Mouse (Mus musculus) MEL (cell line): ENCODE results near the gene Rab30. TPM values are rescaled to one million over a fixed set of nuclear protein-coding genes. Genes with fewer than 3 reads are reported as not detected.

Experiments
- DNase-seq: peaks from one replicate; pipeline ENCODE4 v3.0.0; 2011; ENCODE audit warnings: low read depth, low spot score
- H3K27ac ChIP-seq: 2 replicates; pipeline ENCODE4 v1.5.1; 2012; ENCODE audit warnings: low read depth, mild to moderate bottlenecking, control low read depth, low read length, moderate library complexity; ENCODE audit not compliant: control insufficient read depth
- H3K27me3 ChIP-seq, 2 experiments: fragments of 150-350 bp in 1 of 2; sonication (generic) in 1 of 2; 2 replicates each; pipeline ENCODE4 v1.6.1; 2012; ENCODE audit warnings: low read length in 2 of 2, mild to moderate bottlenecking in 2 of 2, improper control_type of control experiment in 1 of 2, moderate library complexity in 1 of 2; ENCODE audit not compliant: insufficient read depth in 2 of 2, control insufficient read depth in 1 of 2
- H3K36me3 ChIP-seq, 2 experiments: 2 replicates each; pipeline ENCODE4 v1.6.1; 2012 to 2014; ENCODE audit warnings: low read length in 2 of 2, improper control_type of control experiment in 1 of 2, inconsistent platforms in 1 of 2, mild to moderate bottlenecking in 1 of 2; ENCODE audit not compliant: insufficient read depth in 2 of 2, control insufficient read depth in 1 of 2
- H3K4me1 ChIP-seq, 2 experiments: fragments of 150-350 bp in 1 of 2; sonication (generic) in 1 of 2; 2 replicates each; pipeline ENCODE4 v1.6.1; 2012; ENCODE audit warnings: low read length in 2 of 2, improper control_type of control experiment in 1 of 2, mild to moderate bottlenecking in 1 of 2; ENCODE audit not compliant: insufficient read depth in 2 of 2, control insufficient read depth in 1 of 2
- H3K4me3 ChIP-seq, 2 experiments: fragments of 150-350 bp in 1 of 2; sonication (generic) in 1 of 2; 2 replicates each; pipeline ENCODE4 v1.5.1; 2012; ENCODE audit warnings: low read depth in 2 of 2, low read length in 2 of 2, mild to moderate bottlenecking in 2 of 2, moderate library complexity in 2 of 2, control low read depth in 1 of 2, improper control_type of control experiment in 1 of 2; ENCODE audit not compliant: control insufficient read depth in 1 of 2, insufficient read depth in 1 of 2
- H3K79me2 ChIP-seq: 2 replicates; pipeline ENCODE4 v1.6.1; 2012; ENCODE audit warnings: mild to moderate bottlenecking, low read length, moderate library complexity; ENCODE audit not compliant: control insufficient read depth, poor library complexity, insufficient read depth
- H3K9ac ChIP-seq: 2 replicates; pipeline ENCODE4 v1.6.1; 2012; ENCODE audit warnings: low read depth, mild to moderate bottlenecking, control low read depth, low read length, moderate library complexity; ENCODE audit not compliant: control insufficient read depth, poor library complexity, severe bottlenecking
- H3K9me3 ChIP-seq: fragments of 150-350 bp; sonication (generic); replicated peaks from 2 replicates; pipeline ENCODE4 v1.6.1; 2012; ENCODE audit warnings: mild to moderate bottlenecking, low read length, improper control_type of control experiment, moderate library complexity; ENCODE audit not compliant: insufficient read depth
- BHLHE40 ChIP-seq: IDR thresholded peaks from 2 replicates; pipeline ENCODE4 v1.6.1; 2012; ENCODE audit warnings: low read depth, mild to moderate bottlenecking, inconsistent platforms, low read length, improper control_type of control experiment, borderline replicate concordance
- CHD2 ChIP-seq: IDR thresholded peaks from 2 replicates; pipeline ENCODE4 v1.6.1; 2011; ENCODE audit warnings: low read length, improper control_type of control experiment
- CTCF ChIP-seq, 3 experiments: IDR thresholded peaks in 2 of 3; conservative IDR thresholded peaks in 1 of 3; 2 replicates each; pipeline ENCODE4 v1.5.1; 2011 to 2012; ENCODE audit warnings: low read length in 3 of 3, low read depth in 2 of 3, mild to moderate bottlenecking in 2 of 3, improper control_type of control experiment in 1 of 3, inconsistent platforms in 1 of 3, mixed read lengths in 1 of 3, moderate library complexity in 1 of 3; ENCODE audit not compliant: control insufficient read depth in 1 of 3, insufficient read depth in 1 of 3, poor library complexity in 1 of 3, severe bottlenecking in 1 of 3
- ELF1 ChIP-seq: IDR thresholded peaks from 2 replicates; pipeline ENCODE4 v1.6.1; 2014; ENCODE audit warnings: low read depth, mild to moderate bottlenecking, inconsistent platforms, low read length, improper control_type of control experiment, moderate library complexity
- HCFC1 ChIP-seq: IDR thresholded peaks from 2 replicates; pipeline ENCODE4 v1.6.1; 2012; ENCODE audit warnings: low read depth, mild to moderate bottlenecking, inconsistent platforms, low read length, improper control_type of control experiment, moderate library complexity
- JUND ChIP-seq: IDR thresholded peaks from 2 replicates; pipeline ENCODE4 v1.6.1; 2011; ENCODE audit warnings: low read depth, mild to moderate bottlenecking, improper control_type of control experiment, low read length
- MAX ChIP-seq: IDR thresholded peaks from 2 replicates; pipeline ENCODE4 v1.6.1; 2011; ENCODE audit warnings: low read length, improper control_type of control experiment
- MAZ ChIP-seq: IDR thresholded peaks from 2 replicates; pipeline ENCODE4 v1.6.1; 2012; ENCODE audit warnings: low read depth, mild to moderate bottlenecking, inconsistent platforms, low read length, improper control_type of control experiment
- MEF2A ChIP-seq: IDR thresholded peaks from 2 replicates; pipeline ENCODE4 v1.6.1; 2014; ENCODE audit warnings: low read depth, mild to moderate bottlenecking, inconsistent platforms, low read length, improper control_type of control experiment; ENCODE audit not compliant: poor library complexity, insufficient replicate concordance, severe bottlenecking; ENCODE audit errors: extremely low read depth
- MXI1 ChIP-seq: IDR thresholded peaks from 2 replicates; pipeline ENCODE4 v1.6.1; 2011; ENCODE audit warnings: mild to moderate bottlenecking, low read depth, low read length, improper control_type of control experiment
- MYB ChIP-seq: IDR thresholded peaks from 2 replicates; pipeline ENCODE4 v1.6.1; 2011; ENCODE audit warnings: mild to moderate bottlenecking, low read depth, low read length, improper control_type of control experiment
- MYC ChIP-seq: IDR thresholded peaks from 2 replicates; pipeline ENCODE4 v1.6.1; 2011; ENCODE audit warnings: low read depth, mild to moderate bottlenecking, low read length, improper control_type of control experiment, moderate library complexity
- NRF1 ChIP-seq: IDR thresholded peaks from 2 replicates; pipeline ENCODE4 v1.6.1; 2014; ENCODE audit warnings: low read depth, mild to moderate bottlenecking, inconsistent platforms, low read length, improper control_type of control experiment, moderate library complexity; ENCODE audit not compliant: poor library complexity, insufficient read depth, severe bottlenecking
- POLR2AphosphoS2 ChIP-seq: IDR thresholded peaks from 2 replicates; pipeline ENCODE4 v1.6.1; 2011; ENCODE audit warnings: low read length, improper control_type of control experiment
- POLR2AphosphoS5 ChIP-seq: IDR thresholded peaks from 2 replicates; pipeline ENCODE4 v1.6.1; 2012; ENCODE audit warnings: low read depth, borderline replicate concordance, mild to moderate bottlenecking, inconsistent platforms, low read length, moderate library complexity, mixed read lengths
- RAD21 ChIP-seq: IDR thresholded peaks from 2 replicates; pipeline ENCODE4 v1.6.1; 2011; ENCODE audit warnings: mild to moderate bottlenecking, low read depth, low read length, improper control_type of control experiment
- RCOR1 ChIP-seq: IDR thresholded peaks from 2 replicates; pipeline ENCODE4 v1.6.1; 2012; ENCODE audit warnings: low read depth, mild to moderate bottlenecking, inconsistent platforms, low read length, improper control_type of control experiment
- SIN3A ChIP-seq: IDR thresholded peaks from 2 replicates; pipeline ENCODE4 v1.6.1; 2012; ENCODE audit warnings: low read length, improper control_type of control experiment, inconsistent platforms
- SMC3 ChIP-seq: IDR thresholded peaks from 2 replicates; pipeline ENCODE4 v1.6.1; 2011; ENCODE audit warnings: low read depth, low read length, improper control_type of control experiment
- TCF12 ChIP-seq: IDR thresholded peaks from 2 replicates; pipeline ENCODE4 v1.6.1; 2014; ENCODE audit warnings: low read depth, mild to moderate bottlenecking, inconsistent platforms, low read length, improper control_type of control experiment, moderate library complexity
- ZC3H11A ChIP-seq: IDR thresholded peaks from 2 replicates; pipeline ENCODE4 v1.6.1; 2012; ENCODE audit warnings: low read depth, mild to moderate bottlenecking, inconsistent platforms, low read length, improper control_type of control experiment
- ZKSCAN1 ChIP-seq: IDR thresholded peaks from 2 replicates; pipeline ENCODE4 v1.6.1; 2012; ENCODE audit warnings: low read depth, mild to moderate bottlenecking, inconsistent platforms, low read length, improper control_type of control experiment, moderate library complexity
- polyA plus RNA-seq, 2 experiments: library from polyadenylated mRNA; stranded (reverse) in 1 of 2; unstranded in 1 of 2; fragments of >175 nt in 1 of 2; fragments of >200 nt in 1 of 2; gene quantifications; 2 replicates each; pipeline versions ENCODE4 v1.2.1 to v1.2.4; 2012; ENCODE audit warnings: low replicate concordance in 2 of 2, low read depth in 1 of 2; ENCODE audit not compliant: insufficient read length in 2 of 2, insufficient read depth in 1 of 2, missing spikeins in 1 of 2
- total RNA-seq: library from RNA; depleted of rRNA; stranded (reverse); fragments of 300-350 nt; gene quantifications from 2 replicates; pipeline ENCODE4 v1.2.3, GENCODE M21; 2012

The Rab30 gene
- total and polyA plus RNA-seq, 3 experiments: 1.3 TPM; not detected in 1

GRCm38 (mm10) chr7:92848246-92848645, 106.8 kb downstream of the Rab30 start:
- H3K79me2 ChIP-seq: no peaks in the 10 kb centered on the region
- no peaks in the 10 kb centered on the region for H3K36me3 ChIP-seq
- no peaks in the 10 kb centered on the region for H3K27me3 ChIP-seq
- no peak for DNase-seq
- H3K27ac ChIP-seq: no peak overlapping the region
- no peaks in the 10 kb centered on the region for H3K9me3 ChIP-seq
- TF ChIP-seq ZKSCAN1: no peak
- no peak for TF ChIP-seq POLR2AphosphoS2
- no peak for TF ChIP-seq NRF1
- no peak for TF ChIP-seq MAZ
- TF ChIP-seq TCF12: no peak
- no peak for TF ChIP-seq JUND
- TF ChIP-seq MYB: no peak
- TF ChIP-seq ELF1: no peak
- TF ChIP-seq CTCF (IDR thresholded peaks at IDR 0.05 in 2 of 3, conservative IDR thresholded peaks at IDR 0.05 in 1 of 3; ENCODE audit: control insufficient read depth in 1 of 3, insufficient read depth in 1 of 3, low read depth in 2 of 3, low read length in 3 of 3, poor library complexity in 1 of 3, severe bottlenecking in 1 of 3): no peak
- no peak for TF ChIP-seq SMC3
- no peak for TF ChIP-seq HCFC1
- no peak for TF ChIP-seq CHD2
- no peak for TF ChIP-seq RCOR1
- TF ChIP-seq SIN3A: no peak
- TF ChIP-seq MEF2A: no peak
- TF ChIP-seq POLR2AphosphoS5: no peak
- TF ChIP-seq ZC3H11A: no peak
- no peak overlapping the region for H3K4me3 ChIP-seq
- no peak overlapping the region for H3K9ac ChIP-seq
- no peaks in the 10 kb centered on the region for H3K4me1 ChIP-seq

- peaks cover 5 to 21% of the 10 kb centered on the region in 2 experiments for H3K36me3 ChIP-seq
- no peak overlapping the region for H3K27ac ChIP-seq
- H3K9ac ChIP-seq: no peak overlapping the region
- peak; percentile 40; the same call in 1 of the 2 replicates for TF ChIP-seq MXI1
- TF ChIP-seq MYC: peak; percentile 68
- no peak for TF ChIP-seq MEF2A
- TF ChIP-seq RAD21: peak; percentile 63
- TF ChIP-seq POLR2AphosphoS5: no peak
- TF ChIP-seq SMC3: peak; percentile 78
- no peak for TF ChIP-seq TCF12
- peak; percentile 25; the same call in 1 of the 2 replicates for TF ChIP-seq SIN3A
- peak in 2 of 3 experiments; percentile 53 to 71; a peak in 4 of 6 replicates for TF ChIP-seq CTCF (IDR thresholded peaks at IDR 0.05 in 2 of 3, conservative IDR thresholded peaks at IDR 0.05 in 1 of 3; ENCODE audit: control insufficient read depth in 1 of 3, insufficient read depth in 1 of 3, low read depth in 2 of 3, low read length in 3 of 3, poor library complexity in 1 of 3, severe bottlenecking in 1 of 3)
- no peak for TF ChIP-seq BHLHE40
- no peak for TF ChIP-seq MAX
- peak; percentile 40 for TF ChIP-seq ZC3H11A
- H3K4me3 ChIP-seq: no peak overlapping the region
- peak; percentile 73 for DNase-seq
- H3K79me2 ChIP-seq: peaks cover 4% of the 10 kb centered on the region; the same call in 1 of the 2 replicates
- H3K9me3 ChIP-seq: no peaks in the 10 kb centered on the region
- no peaks in the 10 kb centered on the region for H3K27me3 ChIP-seq
- H3K4me1 ChIP-seq: peaks cover 4% of the 10 kb centered on the region in 2 experiments
Observed at GRCm38 (mm10) chr7:92866526-92866925, 125.1 kb downstream of the Rab30 start.
